Mouse (Mus musculus): ENCODE results near the gene Dhx16. TPM values are rescaled to one million over a fixed set of nuclear protein-coding genes. Genes with fewer than 3 reads are reported as not detected.

Dhx16 gene
- total RNA-seq, 2 experiments from 2014 or later = 37.4 to 38.8 TPM

DNA sequence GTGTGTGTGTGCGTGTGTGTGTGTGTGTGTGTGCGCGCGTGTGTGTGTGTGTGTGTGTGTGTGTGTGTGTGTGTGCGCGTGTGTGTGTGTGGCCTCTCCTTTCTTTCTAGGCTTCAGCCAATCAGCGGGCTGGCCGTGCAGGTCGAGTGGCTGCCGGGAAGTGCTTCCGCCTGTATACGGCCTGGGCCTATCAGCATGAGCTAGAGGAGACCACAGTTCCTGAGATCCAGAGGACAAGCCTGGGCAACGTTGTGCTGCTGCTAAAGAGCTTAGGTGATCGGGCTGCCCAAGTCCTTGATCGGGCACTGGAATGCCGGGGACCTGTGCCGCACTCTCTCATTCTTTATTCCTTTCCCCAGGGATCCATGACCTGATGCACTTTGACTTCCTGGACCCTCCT, 8.1 kb downstream of the Dhx16 start:
- no peak for DNase-seq
- intact Hi-C loops (cut with DNase I) = no loop called here

DNA sequence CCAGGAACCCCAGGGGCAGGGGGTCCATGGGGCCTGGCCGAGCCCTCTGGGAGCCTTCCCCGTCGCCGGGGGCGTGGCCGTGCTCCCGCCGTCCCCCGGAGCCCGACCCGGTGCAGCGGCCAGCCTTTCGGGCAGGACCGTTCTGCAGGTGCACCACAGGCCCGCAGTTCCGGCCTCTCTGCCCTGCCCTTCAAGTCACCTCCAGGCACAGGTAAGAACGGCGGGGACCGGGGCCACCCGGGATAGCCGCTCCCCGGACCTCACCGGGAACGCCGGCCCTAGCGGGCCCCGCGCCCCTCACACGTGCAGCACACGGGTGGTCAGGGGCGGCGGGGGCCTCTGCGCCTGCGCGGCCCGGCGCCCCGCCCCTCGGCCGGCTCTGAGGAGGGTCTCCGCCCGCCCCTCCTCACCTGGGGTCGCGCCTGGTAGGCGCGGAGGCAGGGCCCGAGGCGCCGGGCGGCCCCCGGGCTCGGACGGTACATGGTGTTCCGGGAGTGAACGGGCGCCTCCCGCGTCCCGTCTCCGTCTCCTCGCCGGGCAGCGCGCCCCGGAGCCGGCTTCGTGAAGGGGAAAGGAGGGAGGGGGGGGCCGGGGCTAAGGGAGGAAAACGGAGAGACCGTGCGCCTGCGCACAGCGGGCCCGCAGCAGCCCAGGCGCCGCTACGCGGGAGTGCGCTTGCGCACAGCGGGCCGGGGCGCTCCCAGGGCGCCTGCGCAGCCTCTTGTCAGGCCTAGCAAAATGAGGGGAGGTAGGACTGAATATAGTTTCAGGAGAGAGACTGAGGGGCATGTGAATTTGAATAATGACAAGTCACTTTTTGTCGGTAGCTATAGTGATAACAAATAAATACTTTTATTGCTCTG, 17.4 kb downstream of the Dhx16 start, which contains the start of gene 2310061I04Rik:
2310061I04Rik (minus strand) TSS at position 651 of the 863 bp plus-strand sequence.
- peak; percentile 94 for DNase-seq
- intact Hi-C loops (cut with DNase I) = no loop called here

GRCm38 (mm10) chr17:35897644-35898573, 18.3 kb downstream of the Dhx16 start:
- intact Hi-C loops (cut with DNase I) = no loop called here
- DNase-seq = peak; percentile 34

DNA sequence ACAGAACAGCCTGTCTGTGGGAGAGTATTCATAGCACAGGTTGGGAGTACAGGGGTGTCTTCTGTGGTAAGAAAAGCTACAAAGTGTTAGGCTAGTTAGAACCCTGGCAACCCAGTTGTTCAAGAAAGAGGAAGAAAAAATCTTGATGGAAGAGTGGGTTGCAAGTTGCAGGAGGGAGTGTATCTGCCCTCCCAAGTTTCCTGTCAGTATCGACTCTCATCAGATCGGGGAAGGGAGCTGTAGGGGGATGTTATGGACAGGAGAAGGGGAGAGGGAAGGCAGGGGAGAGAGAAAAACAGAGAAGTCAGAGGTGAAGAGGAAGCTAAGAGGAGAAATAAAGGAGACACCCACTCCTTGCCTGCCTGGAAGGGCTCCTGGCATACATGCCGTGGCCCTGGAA, 21.0 kb downstream of the Dhx16 start:
- DNase-seq = no peak
- intact Hi-C loops (cut with DNase I) = no loop called here

DNA sequence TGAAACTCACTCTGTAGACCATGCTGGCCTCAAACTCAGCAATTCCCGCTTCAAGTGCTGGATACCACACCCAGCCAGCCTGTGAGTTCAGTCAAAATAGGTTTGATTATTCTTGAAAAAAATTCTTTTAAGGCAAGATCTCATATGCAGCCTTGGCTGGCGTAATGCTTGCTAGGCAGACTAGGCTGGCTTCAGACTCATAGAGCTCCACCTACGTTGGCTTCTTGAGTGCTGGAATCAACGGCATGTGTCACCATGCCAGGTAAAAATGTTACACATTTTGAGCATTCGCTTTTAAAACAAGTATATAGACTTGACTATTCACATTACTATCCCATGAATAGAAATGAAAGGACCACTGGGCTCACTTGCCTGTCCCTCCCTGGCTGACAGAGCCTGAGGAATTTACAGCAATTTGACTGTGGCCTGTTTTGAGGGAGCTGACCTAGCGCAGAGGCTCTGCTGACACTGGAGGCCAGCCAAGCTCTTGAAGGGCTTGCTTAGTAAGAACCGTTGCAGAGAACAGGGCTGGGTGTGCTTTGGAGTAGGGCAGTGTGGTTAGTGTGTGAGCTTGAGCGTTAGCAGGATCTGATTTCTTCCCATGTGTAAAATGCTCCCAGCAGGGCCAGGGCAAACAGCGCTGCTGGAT, 23.8 kb downstream of the Dhx16 start:
- intact Hi-C loops (cut with DNase I) = no loop called here

GRCm38 (mm10) chr17:35903992-35904355, 24.4 kb downstream of the Dhx16 start:
- no peak for DNase-seq
- intact Hi-C loops (cut with DNase I) = no loop called here

More for the DNA sequence above, 23.8 kb downstream of the Dhx16 start:
- no peak for DNase-seq

GRCm38 (mm10) chr17:35905587-35905986, 26.0 kb downstream of the Dhx16 start:
- DNase-seq = no peak
- intact Hi-C loops (cut with DNase I) = no loop called here

DNA sequence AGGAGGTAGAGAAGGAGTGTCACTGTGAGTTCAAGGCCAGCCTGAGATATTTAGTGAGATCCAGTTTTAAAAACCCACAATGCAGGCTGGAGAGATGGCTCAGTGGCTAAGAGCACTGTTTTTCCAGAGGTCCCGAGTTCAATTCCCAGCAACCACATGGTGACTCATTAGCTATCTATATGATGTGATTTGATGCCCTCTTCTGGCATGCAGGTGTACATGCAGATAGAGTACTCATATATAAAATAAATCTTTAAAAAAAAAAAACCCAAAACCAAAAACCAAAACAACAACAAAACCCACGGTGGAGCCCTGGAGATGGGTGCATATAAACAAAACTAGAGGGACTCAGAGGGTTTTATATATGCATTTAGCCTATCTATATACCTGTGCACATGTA, 28.0 kb downstream of the Dhx16 start:
- DNase-seq = no peak
- intact Hi-C loops (cut with DNase I) = no loop called here

DNA sequence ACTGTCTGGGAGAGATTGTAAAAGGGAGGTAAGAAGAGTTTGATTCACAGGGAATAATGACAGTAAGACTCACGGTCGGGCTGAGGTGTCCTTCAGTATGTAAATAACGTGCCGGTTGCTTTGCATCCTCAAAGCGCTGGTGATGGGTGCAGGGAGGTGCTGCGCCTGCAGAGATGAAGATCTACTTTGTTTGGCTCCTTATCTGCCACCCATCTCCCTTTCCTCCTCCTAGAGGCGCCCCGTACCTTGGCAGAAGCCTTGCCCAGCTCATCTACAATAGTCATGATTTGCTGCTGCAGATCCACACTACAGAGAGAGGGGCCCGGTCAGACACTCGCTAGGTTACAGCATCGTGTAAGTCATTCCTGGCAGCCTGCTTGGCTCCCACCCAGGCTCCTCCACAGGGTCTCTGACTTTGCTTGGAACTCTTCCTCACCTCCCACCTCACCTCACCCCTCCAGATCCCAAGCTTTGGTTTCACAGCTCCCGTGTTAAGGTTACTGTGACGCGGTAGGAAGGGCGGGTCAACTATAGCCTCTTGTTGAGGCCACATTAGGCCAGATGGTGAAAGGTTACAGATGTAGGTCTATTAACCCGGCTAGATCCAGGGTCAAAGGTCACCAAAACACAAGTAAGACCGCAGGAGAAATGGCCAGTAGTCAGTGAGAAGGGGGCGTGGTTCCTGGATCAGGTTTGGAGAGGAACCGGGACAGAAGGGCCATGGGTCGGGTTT, 29.7 kb downstream of the Dhx16 start:
- peak; percentile 35 for DNase-seq
- intact Hi-C loops (cut with DNase I) = no loop called here

DNA sequence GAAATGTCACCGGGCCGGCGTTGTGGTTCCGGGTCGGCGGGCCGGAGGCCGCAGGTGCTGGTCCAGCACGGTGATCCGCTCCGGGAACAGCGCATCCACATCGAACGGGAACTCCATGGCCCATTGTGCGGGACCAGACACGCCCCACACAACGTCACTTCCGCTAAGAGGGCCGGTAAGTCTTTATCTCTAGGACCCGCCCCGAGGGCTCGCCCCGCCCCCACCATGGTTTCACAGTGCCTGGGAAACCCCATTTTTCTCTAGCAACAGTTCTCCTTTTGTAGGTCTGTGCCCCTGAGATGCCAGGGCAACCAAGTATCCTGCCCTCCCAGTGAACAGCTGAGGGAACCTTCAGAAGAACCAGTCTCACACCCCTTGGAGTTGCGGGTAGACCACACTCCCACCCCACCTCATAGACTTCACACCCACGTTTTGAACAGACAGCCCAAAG, 30.3 kb downstream of the Dhx16 start, which contains the start of gene Atat1:
Atat1 (minus strand) TSS at position 157 of the 451 bp plus-strand sequence.
- intact Hi-C loops (cut with DNase I) = no loop called here

DNA sequence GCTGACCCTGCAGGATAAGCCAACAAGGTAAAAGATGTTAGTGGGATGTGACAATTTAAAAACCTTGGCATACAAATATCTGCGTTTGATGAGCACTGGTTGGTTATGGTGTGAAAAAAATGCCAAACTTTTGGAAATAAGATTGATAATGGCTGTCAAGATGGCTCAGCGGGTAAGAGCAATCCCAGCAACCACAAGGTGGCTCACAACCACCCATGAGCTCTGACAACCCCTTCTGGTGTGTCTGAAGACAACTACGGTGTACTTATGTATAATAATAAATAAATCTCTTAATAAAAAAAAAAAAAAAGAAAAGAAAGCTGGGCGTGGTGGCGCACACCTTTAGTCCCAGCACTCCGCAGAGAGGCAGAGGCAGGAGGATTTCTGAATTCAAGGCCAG, 35.4 kb downstream of the Dhx16 start:
- no peak for DNase-seq
- intact Hi-C loops (cut with DNase I) = no loop called here

More for the DNA sequence above, 30.3 kb downstream of the Dhx16 start, which contains the start of gene Atat1:
- peak; percentile 97 for DNase-seq

DNA sequence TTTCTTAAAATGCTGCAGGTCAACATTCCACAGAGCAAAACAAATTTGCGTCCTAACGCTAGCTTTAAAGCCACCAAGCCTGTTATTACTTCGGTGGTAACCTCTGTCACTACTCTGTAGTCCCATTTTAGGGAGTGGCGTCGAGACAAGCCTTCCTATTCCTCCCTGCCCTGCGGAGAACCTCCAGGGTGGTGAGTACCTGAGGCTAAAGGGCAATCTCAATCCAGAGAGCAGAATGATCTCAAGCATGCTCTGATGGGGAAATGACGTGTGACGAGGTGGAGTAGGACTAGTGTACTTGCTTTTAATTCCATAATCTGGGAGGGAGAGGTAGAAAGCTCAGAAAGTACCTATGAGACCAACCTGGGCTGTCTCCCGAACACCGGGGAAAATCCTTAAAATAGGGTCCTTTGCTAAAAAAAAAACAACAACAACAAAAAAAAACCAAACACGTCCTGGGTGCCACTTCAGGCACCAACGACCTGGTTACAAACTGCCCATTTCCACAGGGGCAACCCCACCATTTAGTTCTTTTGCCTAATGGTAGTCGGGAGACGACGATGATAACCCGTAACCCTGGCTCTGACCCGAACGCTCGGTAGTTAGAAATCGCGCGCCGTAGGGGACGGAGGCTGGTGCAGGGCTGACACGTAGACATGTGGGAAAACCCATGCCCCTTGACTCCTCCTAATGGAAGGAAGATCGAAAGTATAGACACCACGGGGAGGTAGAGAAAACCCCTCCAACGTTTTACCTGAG, 36.1 kb downstream of the Dhx16 start:
- intact Hi-C loops (cut with DNase I) = no loop called here
- no peak for DNase-seq

DNA sequence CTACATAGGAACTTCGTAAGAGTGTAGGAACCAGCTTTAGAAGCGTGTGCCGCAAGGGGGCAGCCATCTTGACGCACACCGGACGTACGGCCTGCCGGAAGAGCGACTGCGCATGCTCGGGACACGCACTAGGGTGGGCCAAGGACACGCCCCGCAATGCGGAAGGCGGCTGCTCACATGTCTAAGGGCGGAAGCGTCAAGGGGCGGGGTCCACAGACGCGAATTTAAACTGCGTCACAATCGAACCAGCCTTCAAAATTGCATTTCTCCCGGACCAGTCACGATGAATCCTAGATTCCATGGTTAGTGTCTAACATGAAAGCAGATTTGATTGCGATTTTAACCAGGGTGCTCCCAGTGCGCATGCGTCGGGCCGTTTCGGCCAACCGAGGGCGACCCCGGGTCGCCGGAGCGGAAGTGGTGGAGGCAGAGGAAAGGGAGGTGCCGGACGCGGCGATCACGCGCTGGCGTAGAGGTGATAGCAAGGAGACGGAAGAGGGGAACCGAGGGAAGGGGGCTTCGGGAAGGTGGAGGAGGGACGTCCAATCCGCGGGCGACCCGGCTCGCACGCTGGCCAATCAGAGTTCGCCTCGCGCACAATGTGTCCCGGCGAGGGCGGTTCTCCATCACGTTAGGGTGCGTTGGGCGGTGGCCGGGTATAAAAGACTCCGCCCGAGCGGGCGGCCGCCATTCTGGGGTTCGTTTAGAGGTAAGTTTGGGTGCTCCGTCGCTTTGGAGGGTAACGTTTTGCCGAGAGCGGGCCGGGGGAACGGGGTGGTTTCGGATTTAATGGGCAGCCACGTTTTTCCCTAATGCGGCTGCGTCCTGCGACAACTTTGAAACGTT, 36.9 kb downstream of the Dhx16 start, which contains the start of the genes Mrps18b and Ppp1r10:
Mrps18b (minus strand) TSS at position 93 of the 846 bp plus-strand sequence.
Ppp1r10 (plus strand) TSS at position 138 of the 846 bp plus-strand sequence.
- peak; percentile 99 for DNase-seq
- intact Hi-C loops (cut with DNase I) = no loop called here

- intact Hi-C loops (cut with DNase I) = no loop called here
- no peak for DNase-seq
Measured at GRCm38 (mm10) chr17:35917143-35917462, 37.5 kb downstream of the Dhx16 start.

- peak; percentile 72 for DNase-seq
- intact Hi-C loops (cut with DNase I) = no loop called here
Measured at GRCm38 (mm10) chr17:35917463-35918251, 38.0 kb downstream of the Dhx16 start.

DNA sequence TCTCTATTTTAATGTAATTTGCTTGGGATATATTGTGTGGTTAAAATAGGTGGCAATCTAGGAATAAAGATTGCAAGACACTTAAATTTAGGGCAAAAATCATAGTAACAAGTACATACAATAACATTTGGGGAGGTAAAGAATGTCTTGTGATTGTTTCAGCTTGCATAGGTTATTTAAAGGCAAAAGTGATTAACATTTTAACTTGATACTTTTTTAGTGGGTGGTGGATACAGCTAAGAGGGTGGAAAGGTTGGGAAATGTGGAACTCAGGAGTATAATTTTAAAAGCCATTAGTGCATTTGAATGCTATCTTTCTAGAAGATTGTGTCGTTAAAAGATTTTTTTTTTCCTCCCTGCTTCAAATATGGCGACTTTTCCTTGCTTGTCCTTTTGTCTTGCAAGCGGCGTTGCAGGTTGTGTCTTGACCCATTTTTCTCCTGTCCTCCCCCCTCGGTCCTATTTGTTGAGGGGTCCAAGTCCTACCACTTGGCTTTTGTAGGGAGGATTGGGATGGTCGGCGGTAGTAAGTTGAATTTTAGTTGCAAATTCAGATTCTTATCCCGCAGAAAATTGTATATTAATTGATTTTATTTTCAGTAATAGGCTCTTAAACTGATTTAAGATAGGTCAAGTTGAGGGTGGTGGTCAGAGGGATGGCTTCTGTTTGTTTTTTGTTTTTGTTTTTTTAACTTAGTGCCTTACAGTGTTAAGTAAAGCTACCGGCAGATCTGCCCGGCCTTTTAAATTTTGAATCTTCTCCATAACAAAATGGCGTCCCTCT, 38.8 kb downstream of the Dhx16 start:
- intact Hi-C loops (cut with DNase I) = no loop called here
- DNase-seq = peak; percentile 48
